Mouse (Mus musculus) midbrain, embryonic 12.5 days (tissue): ENCODE measurements around the gene Slc29a3. TPM values are rescaled to one million over a fixed set of nuclear protein-coding genes. Genes with fewer than 3 reads are reported as not detected.

Source experiments
- ATAC-seq: fragments of 200-750 bp; cut with Nextera tagmentation; 2 replicates; pipeline ENCODE4 v1.8.0; 2017; ENCODE audit warnings: low read depth, moderate TSS enrichment, moderate library complexity; ENCODE audit not compliant: low FRiP score
- H3K27ac ChIP-seq: fragments of 300-500 bp; sonication (generic); replicated peaks from 2 replicates; pipeline ENCODE4 v1.5.1; 2016; ENCODE audit warnings: mild to moderate bottlenecking
- H3K27me3 ChIP-seq: fragments of 300-500 bp; sonication (generic); 2 replicates; pipeline ENCODE4 v1.6.1; 2016; ENCODE audit warnings: mild to moderate bottlenecking
- H3K36me3 ChIP-seq: fragments of 300-500 bp; sonication (generic); 2 replicates; pipeline ENCODE4 v1.6.1; 2016
- H3K4me1 ChIP-seq: fragments of 300-500 bp; sonication (generic); 2 replicates; pipeline ENCODE4 v1.6.1; 2016
- H3K4me2 ChIP-seq: fragments of 300-500 bp; sonication (generic); replicated peaks from 2 replicates; pipeline ENCODE4 v1.6.1; 2016; ENCODE audit warnings: mild to moderate bottlenecking, moderate library complexity
- H3K4me3 ChIP-seq: fragments of 300-500 bp; sonication (generic); 2 replicates; pipeline ENCODE4 v1.5.1; 2016; ENCODE audit warnings: mild to moderate bottlenecking
- H3K9ac ChIP-seq: fragments of 300-500 bp; sonication (generic); replicated peaks from 2 replicates; pipeline ENCODE4 v1.6.1; 2016; ENCODE audit warnings: mild to moderate bottlenecking, moderate library complexity
- H3K9me3 ChIP-seq: fragments of 300-500 bp; sonication (generic); 2 replicates; pipeline ENCODE4 v1.6.1; 2016; ENCODE audit warnings: mild to moderate bottlenecking
- WGBS: fragments of 180-500 bp; shearing (Covaris S2); methylation state at CpG from one replicate; pipeline ENCODE4 v1.1.7; 2016; 5-methylcytosine and 5-hydroxymethylcytosine counted together
- polyA plus RNA-seq: library from polyadenylated mRNA; unstranded; fragments of >200 nt; fragmentation: Nextera tagmentation; extraction: Ambion mirVana; gene quantifications from 2 replicates; pipeline ENCODE4 v1.2.1, GENCODE M21; 2016

The Slc29a3 gene
- polyA plus RNA-seq, 1 experiment from 2014 or later: 12.0 TPM

- Histone ChIP-seq H3K27me3 (peaks cover 18% of the 10 kb centered on the region), H3K36me3 (no peaks in the 10 kb centered on the region), H3K4me2 (no peak overlapping the region), H3K4me1 (peaks cover 29% of the 10 kb centered on the region), H3K4me3 (no peak overlapping the region), H3K9ac (no peak overlapping the region), H3K9me3 (no peaks in the 10 kb centered on the region), H3K27ac (no peak overlapping the region)
- no peak for ATAC-seq
- WGBS: 81% methylated on average over 6 of the region's 6 CpGs
Observed at GRCm38 (mm10) chr10:60790912-60791311, 38.3 kb upstream of the Slc29a3 start.

GRCm38 (mm10) chr10:60787303-60788074 lies 34.9 kb upstream of the Slc29a3 start:
- Histone ChIP-seq H3K27me3 (peaks cover 19% of the 10 kb centered on the region), H3K9me3 (no peaks in the 10 kb centered on the region), H3K27ac (no peak overlapping the region), H3K4me1 (peaks cover 10% of the 10 kb centered on the region), H3K4me3 (no peak overlapping the region), H3K36me3 (no peaks in the 10 kb centered on the region), H3K9ac (no peak overlapping the region), H3K4me2 (no peak overlapping the region)
- no peak for ATAC-seq
- WGBS: 80% methylated on average over 16 of the region's 16 CpGs

- no peak overlapping the region for H3K9ac ChIP-seq
- WGBS: 23% methylated on average over 2 of the region's 2 CpGs
- H3K4me3 ChIP-seq: no peak overlapping the region
- no peak overlapping the region for H3K4me2 ChIP-seq
- peaks cover 24% of the 10 kb centered on the region for H3K27me3 ChIP-seq
- H3K4me1 ChIP-seq: peaks cover 7% of the 10 kb centered on the region
- H3K9me3 ChIP-seq: no peaks in the 10 kb centered on the region
- H3K27ac ChIP-seq: no peak overlapping the region
- ATAC-seq: no peak
- no peaks in the 10 kb centered on the region for H3K36me3 ChIP-seq
Observed at GRCm38 (mm10) chr10:60783608-60784007, 31.0 kb upstream of the Slc29a3 start.

GRCm38 (mm10) chr10:60779628-60780027 lies 27.0 kb upstream of the Slc29a3 start:
- Histone ChIP-seq H3K9ac (no peak overlapping the region), H3K27ac (no peak overlapping the region), H3K36me3 (0 out of 2 replicates have a peak, but pooled peaks cover 4% of the 10 kb centered on the region), H3K27me3 (peaks cover 35% of the 10 kb centered on the region), H3K4me3 (no peak overlapping the region), H3K4me1 (peaks cover 4% of the 10 kb centered on the region; the same call in 1 of the 2 replicates), H3K9me3 (no peaks in the 10 kb centered on the region), H3K4me2 (peak overlapping the region; percentile 29; the same call in 1 of the 2 replicates)
- peak; percentile 48; the same call in 1 of the 2 replicates for ATAC-seq
- 12% methylated on average over 9 of the region's 9 CpGs for WGBS

GRCm38 (mm10) chr10:60778542-60778941 lies 25.9 kb upstream of the Slc29a3 start:
- ATAC-seq: peak; percentile 35; the same call in 1 of the 2 replicates
- Histone ChIP-seq H3K9ac (no peak overlapping the region), H3K4me2 (no peak overlapping the region), H3K9me3 (no peaks in the 10 kb centered on the region), H3K36me3 (0 out of 2 replicates have a peak, but pooled peaks cover 4% of the 10 kb centered on the region), H3K4me1 (peaks cover 1% of the 10 kb centered on the region; the same call in 1 of the 2 replicates), H3K4me3 (no peak overlapping the region), H3K27me3 (peaks cover 35% of the 10 kb centered on the region), H3K27ac (no peak overlapping the region)
- 67% methylated on average over 12 of the region's 12 CpGs for WGBS

- Histone ChIP-seq H3K9ac (no peak overlapping the region), H3K4me3 (no peak overlapping the region), H3K36me3 (0 out of 2 replicates have a peak, but pooled peaks cover 4% of the 10 kb centered on the region), H3K27me3 (peaks cover 15% of the 10 kb centered on the region), H3K4me2 (no peak overlapping the region), H3K27ac (no peak overlapping the region), H3K9me3 (no peaks in the 10 kb centered on the region), H3K4me1 (no peaks in the 10 kb centered on the region; the same call in 1 of the 2 replicates)
- WGBS: 76% methylated on average over 6 of the region's 6 CpGs
- no peak for ATAC-seq
Observed at GRCm38 (mm10) chr10:60775473-60775872, 22.9 kb upstream of the Slc29a3 start.

DNA sequence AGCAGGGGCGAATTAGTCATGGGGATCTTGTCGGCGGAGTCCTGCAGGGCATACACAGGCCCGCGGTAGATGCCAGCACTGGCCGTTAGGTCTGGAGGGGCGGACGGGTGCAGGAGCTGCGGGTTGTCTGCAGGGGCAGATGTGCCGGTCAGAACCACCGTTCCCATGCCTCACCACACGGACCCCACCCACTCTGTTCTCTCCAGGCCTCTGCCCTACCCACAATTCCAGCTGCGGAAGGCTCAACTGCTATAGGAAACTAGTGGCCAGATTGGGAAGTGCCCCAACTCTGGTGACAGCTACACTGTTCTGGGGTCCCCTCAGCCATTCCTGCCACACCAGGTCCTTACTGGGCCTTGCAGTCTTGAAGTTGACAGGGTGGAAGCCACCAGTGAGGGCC lies 22.0 kb upstream of the Slc29a3 start:
- peaks cover 11% of the 10 kb centered on the region for H3K27me3 ChIP-seq
- H3K4me1 ChIP-seq: no peaks in the 10 kb centered on the region
- no peak overlapping the region for H3K4me3 ChIP-seq
- ATAC-seq: no peak
- 0 out of 2 replicates have a peak, but pooled peaks cover 4% of the 10 kb centered on the region for H3K36me3 ChIP-seq
- no peaks in the 10 kb centered on the region for H3K9me3 ChIP-seq
- H3K9ac ChIP-seq: no peak overlapping the region
- no peak overlapping the region for H3K27ac ChIP-seq
- WGBS: 93% methylated on average over 13 of the region's 13 CpGs
- H3K4me2 ChIP-seq: no peak overlapping the region

DNA sequence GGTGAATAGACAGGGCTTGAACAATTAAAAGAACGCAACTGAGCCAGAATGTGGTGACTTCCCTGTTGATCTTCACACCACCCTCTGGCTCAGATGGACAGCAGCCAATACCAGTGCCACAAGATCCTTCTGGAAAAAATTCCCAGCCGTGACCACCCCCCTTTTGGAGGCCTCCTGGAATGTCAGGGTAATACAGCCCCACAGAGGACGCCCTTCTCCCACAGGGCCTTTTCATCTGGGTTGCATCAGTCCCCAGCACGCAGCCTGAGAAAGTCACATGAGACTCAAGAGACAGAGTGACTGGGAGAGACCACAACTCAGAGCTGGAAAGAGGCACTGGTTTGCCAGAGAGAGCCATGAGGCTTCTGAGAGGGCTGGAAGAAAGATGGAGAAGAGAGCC lies 18.3 kb upstream of the Slc29a3 start:
- Histone ChIP-seq H3K36me3 (0 out of 2 replicates have a peak, but pooled peaks cover 4% of the 10 kb centered on the region), H3K9me3 (no peaks in the 10 kb centered on the region), H3K4me3 (no peak overlapping the region), H3K27ac (no peak overlapping the region), H3K27me3 (no peaks in the 10 kb centered on the region), H3K4me2 (no peak overlapping the region), H3K4me1 (no peaks in the 10 kb centered on the region), H3K9ac (no peak overlapping the region)
- 78% methylated on average over 4 of the region's 4 CpGs for WGBS
- ATAC-seq: no peak

GRCm38 (mm10) chr10:60768614-60769013 lies 16.0 kb upstream of the Slc29a3 start:
- WGBS: 87% methylated on average over 7 of the region's 7 CpGs
- no peak for ATAC-seq

DNA sequence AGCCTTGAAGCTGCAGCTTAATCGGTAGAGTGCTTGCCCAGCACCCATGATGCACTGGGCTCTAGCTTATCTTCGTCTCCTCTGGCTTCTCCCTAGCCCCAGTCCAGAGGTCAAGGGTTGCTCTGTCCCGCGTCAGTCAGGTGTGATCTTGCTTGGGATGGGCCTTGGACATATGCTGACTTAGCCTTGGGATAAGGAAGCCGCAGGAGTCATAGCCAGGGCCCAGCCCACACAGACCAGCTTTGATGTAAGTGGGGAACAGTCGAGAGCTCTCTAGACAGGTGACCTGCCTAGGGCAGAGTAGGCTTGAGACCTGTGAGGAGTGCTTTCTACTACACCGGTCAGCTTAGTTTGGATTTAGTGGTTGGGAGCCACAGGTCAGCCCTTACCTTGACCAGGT lies 14.8 kb upstream of the Slc29a3 start:
- Histone ChIP-seq H3K9me3 (no peaks in the 10 kb centered on the region), H3K27me3 (no peaks in the 10 kb centered on the region), H3K4me1 (no peaks in the 10 kb centered on the region), H3K9ac (no peak overlapping the region), H3K27ac (no peak overlapping the region), H3K4me3 (no peak overlapping the region), H3K4me2 (no peak overlapping the region), H3K36me3 (0 out of 2 replicates have a peak, but pooled peaks cover 2% of the 10 kb centered on the region)
- no peak for ATAC-seq
- 83% methylated on average over 7 of the region's 7 CpGs for WGBS

More at GRCm38 (mm10) chr10:60768614-60769013, 16.0 kb upstream of the Slc29a3 start:
- H3K4me2 ChIP-seq: no peak overlapping the region
- no peak overlapping the region for H3K4me3 ChIP-seq
- H3K27ac ChIP-seq: no peak overlapping the region
- H3K9me3 ChIP-seq: no peaks in the 10 kb centered on the region
- no peak overlapping the region for H3K9ac ChIP-seq
- H3K27me3 ChIP-seq: no peaks in the 10 kb centered on the region
- H3K36me3 ChIP-seq: 0 out of 2 replicates have a peak, but pooled peaks cover 2% of the 10 kb centered on the region
- H3K4me1 ChIP-seq: no peaks in the 10 kb centered on the region

DNA sequence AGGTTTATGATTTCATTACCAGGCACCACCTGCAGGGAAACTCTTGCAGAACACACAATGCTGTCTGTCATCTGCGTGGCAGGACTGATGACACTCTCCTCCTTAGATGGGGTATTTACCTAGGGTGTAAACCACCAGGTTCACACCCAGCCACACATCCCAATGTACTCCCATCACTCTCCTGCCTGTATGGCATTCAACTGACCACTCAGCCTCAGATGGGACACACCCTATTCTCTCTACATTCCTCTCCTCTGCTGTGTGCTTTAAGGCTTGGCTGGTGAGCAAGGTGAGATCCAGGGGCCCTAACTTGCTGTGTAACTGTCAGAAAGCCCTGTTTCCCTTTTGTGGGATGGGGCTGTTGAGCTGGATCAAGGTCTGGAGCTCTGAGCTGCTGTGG lies 9.5 kb upstream of the Slc29a3 start:
- Histone ChIP-seq H3K27ac (no peak overlapping the region), H3K4me2 (no peak overlapping the region), H3K27me3 (peaks cover 7% of the 10 kb centered on the region; the same call in 1 of the 2 replicates), H3K9me3 (no peaks in the 10 kb centered on the region), H3K4me1 (no peaks in the 10 kb centered on the region), H3K4me3 (no peak overlapping the region), H3K36me3 (0 out of 2 replicates have a peak, but pooled peaks cover 2% of the 10 kb centered on the region), H3K9ac (no peak overlapping the region)
- ATAC-seq: no peak
- 75% methylated on average over 1 of the region's 1 CpGs for WGBS

DNA sequence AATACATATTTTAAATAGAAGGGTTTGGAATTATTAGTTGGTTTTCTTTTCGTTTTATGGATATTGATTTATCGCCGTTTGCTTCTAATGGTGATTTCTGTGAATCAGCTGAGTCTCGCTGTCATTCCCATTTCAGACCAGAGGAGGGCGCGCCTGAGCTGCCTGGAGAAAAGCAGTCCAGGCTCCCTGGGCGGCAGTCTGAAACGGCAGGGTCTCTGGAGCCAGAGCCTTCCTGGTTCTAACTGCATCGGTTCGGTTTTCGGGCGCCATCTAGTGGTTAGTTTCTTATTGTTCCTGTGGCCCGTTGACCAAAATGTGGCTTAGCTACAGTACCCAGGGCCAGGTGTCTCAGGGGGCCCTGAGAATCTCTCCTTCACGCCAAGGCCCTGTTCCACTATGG lies 7.8 kb upstream of the Slc29a3 start:
- Histone ChIP-seq H3K27me3 (peaks cover 7% of the 10 kb centered on the region; the same call in 1 of the 2 replicates), H3K4me3 (no peak overlapping the region), H3K9ac (no peak overlapping the region), H3K4me2 (no peak overlapping the region), H3K27ac (no peak overlapping the region), H3K9me3 (no peaks in the 10 kb centered on the region), H3K4me1 (no peaks in the 10 kb centered on the region), H3K36me3 (0 out of 2 replicates have a peak, but pooled peaks cover 2% of the 10 kb centered on the region)
- 5% methylated on average over 14 of the region's 14 CpGs for WGBS
- peak; percentile 85 for ATAC-seq
